Mouse (Mus musculus) hindbrain, embryonic 14.5 days (tissue): Measurements from ENCODE around the gene Gdi1. TPM values are rescaled to one million over a fixed set of nuclear protein-coding genes. Genes with fewer than 3 reads are reported as not detected.
"Not testable (repeated sequence)": the region's sequence is repeated elsewhere in the genome, so short reads cannot be mapped to it uniquely, and the experiment has no call there.

Experiments
- ATAC-seq: fragments of 200-750 bp; cut with Nextera tagmentation; 2 replicates; pipeline ENCODE4 v1.8.0; 2017; ENCODE audit warnings: moderate number of reproducible peaks, mild to moderate bottlenecking, moderate TSS enrichment, moderate library complexity; ENCODE audit not compliant: low FRiP score
- DNase-seq: peaks from one replicate; pipeline ENCODE4 v3.0.0-alpha.2; 2015; ENCODE audit warnings: low spot score
- H3K27ac ChIP-seq: fragments of 300-500 bp; sonication (generic); 2 replicates; pipeline ENCODE4 v1.5.1; 2014; ENCODE audit warnings: mild to moderate bottlenecking, moderate library complexity
- H3K27me3 ChIP-seq: fragments of 300-500 bp; sonication (generic); 2 replicates; pipeline ENCODE4 v1.6.1; 2014; ENCODE audit warnings: mild to moderate bottlenecking, low read length, mixed read lengths; ENCODE audit not compliant: control insufficient read depth, insufficient read depth
- H3K36me3 ChIP-seq: fragments of 300-500 bp; sonication (generic); replicated peaks from 2 replicates; pipeline ENCODE4 v1.6.1; 2014; ENCODE audit not compliant: control insufficient read depth, insufficient read depth
- H3K4me1 ChIP-seq: fragments of 300-500 bp; sonication (generic); replicated peaks from 2 replicates; pipeline ENCODE4 v1.6.1; 2014; ENCODE audit warnings: antibody characterized with exemption, low read length, mixed read lengths; ENCODE audit not compliant: control insufficient read depth, insufficient read depth
- H3K4me2 ChIP-seq: fragments of 300-500 bp; sonication (generic); replicated peaks from 2 replicates; pipeline ENCODE4 v1.6.1; 2014; ENCODE audit warnings: mild to moderate bottlenecking, moderate library complexity
- H3K4me3 ChIP-seq: fragments of 300-500 bp; sonication (generic); replicated peaks from 2 replicates; pipeline ENCODE4 v1.5.1; 2014; ENCODE audit warnings: mild to moderate bottlenecking, low read length
- H3K9ac ChIP-seq: fragments of 300-500 bp; sonication (generic); 2 replicates; pipeline ENCODE4 v1.6.1; 2014
- H3K9me3 ChIP-seq: fragments of 300-500 bp; sonication (generic); 2 replicates; pipeline ENCODE4 v1.6.1; 2016; ENCODE audit warnings: low read length; ENCODE audit not compliant: control insufficient read depth
- WGBS: fragments of 180-500 bp; shearing (Covaris S2); extraction: QIAGEN DNeasy Blood & Tissue Kit; methylation state at CpG from one replicate; pipeline ENCODE4 v1.1.7; 2014; 5-methylcytosine and 5-hydroxymethylcytosine counted together
- polyA plus RNA-seq: library from polyadenylated mRNA; unstranded; fragments of >200 nt; fragmentation: Nextera tagmentation; extraction: Ambion mirVana; gene quantifications from 2 replicates; pipeline ENCODE4 v1.2.1, GENCODE M21; 2014

Gene Gdi1
- polyA plus RNA-seq, 1 experiment from 2014 or later: 781 TPM

DNA sequence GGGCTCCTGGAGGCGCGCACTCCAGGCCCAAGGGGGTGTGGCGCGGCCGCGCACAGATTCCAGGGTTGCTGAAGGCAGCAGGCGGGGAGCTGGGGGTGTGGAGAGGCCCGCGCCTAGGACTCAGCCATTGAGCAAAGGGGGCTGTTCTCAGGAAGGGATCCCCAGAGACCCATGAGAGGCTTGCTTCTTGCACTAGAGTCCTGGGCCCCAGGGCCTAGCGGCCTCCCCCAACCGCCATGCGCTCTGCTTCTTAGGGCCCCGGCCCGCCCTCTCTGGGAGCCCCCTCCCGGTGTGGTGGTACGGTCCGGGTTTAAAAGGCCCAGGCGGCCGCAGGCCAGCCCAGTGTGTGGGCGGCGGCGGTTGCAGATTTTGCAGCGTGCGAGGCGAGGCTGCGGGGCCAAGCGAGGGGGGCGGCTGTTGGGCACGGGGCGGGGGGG, 23.9 kb downstream of the Gdi1 start, which contains the start of gene Plxna3:
Plxna3 (plus strand) TSS at position 342 of the 437 bp plus-strand sequence.
- H3K4me3 ChIP-seq: peak within 1 kb of the TSS; percentile 54
- peaks cover 20% of the 10 kb centered on the region for H3K36me3 ChIP-seq
- no peaks in the 10 kb centered on the region for H3K9me3 ChIP-seq
- H3K4me1 ChIP-seq: peaks cover 28% of the 10 kb centered on the region
- H3K4me2 ChIP-seq: peak within 1 kb of the TSS; percentile 76
- H3K9ac ChIP-seq: peak within 1 kb of the TSS; percentile 77
- no peaks in the 10 kb centered on the region for H3K27me3 ChIP-seq
- ATAC-seq: peak; percentile 93
- WGBS: 14% methylated on average over 22 of the region's 30 CpGs
- H3K27ac ChIP-seq: peak within 1 kb of the TSS; percentile 86
- DNase-seq: peak; percentile 59

DNA sequence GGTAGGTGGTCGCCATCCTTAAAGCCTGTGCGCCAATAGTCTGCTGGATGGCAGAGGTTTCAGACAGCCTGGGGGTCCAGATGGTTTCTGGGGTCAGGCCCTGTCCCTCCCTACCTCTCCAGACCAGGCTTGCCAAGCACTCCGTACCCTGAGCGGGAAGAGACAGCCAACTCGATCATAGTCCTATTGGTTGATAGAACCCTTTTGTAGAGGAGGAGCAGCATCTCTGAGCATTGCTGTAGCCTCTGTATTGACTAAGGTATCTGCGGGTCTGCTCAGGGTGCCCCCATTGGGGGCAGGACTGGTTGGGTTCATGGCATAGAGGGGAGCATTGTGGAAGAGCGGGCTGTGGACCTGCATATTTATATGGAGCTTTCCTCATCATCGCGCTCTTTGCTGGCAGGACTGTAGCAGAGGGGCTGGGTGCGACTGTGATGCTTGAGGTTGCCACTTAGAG, 24.4 kb downstream of the Gdi1 start:
- peak overlapping the region; percentile 86 for H3K27ac ChIP-seq
- H3K36me3 ChIP-seq: peaks cover 25% of the 10 kb centered on the region
- peak overlapping the region; percentile 77 for H3K9ac ChIP-seq
- H3K27me3 ChIP-seq: no peaks in the 10 kb centered on the region
- peak overlapping the region; percentile 76 for H3K4me2 ChIP-seq
- H3K9me3 ChIP-seq: no peaks in the 10 kb centered on the region
- WGBS: 27% methylated on average over 10 of the region's 10 CpGs
- peak; percentile 35 for ATAC-seq
- DNase-seq: no peak
- H3K4me3 ChIP-seq: peak overlapping the region; percentile 54
- H3K4me1 ChIP-seq: peaks cover 28% of the 10 kb centered on the region

- DNase-seq: no peak
- 37% methylated on average over 2 of the region's 2 CpGs for WGBS
These were observed 25.6 kb downstream of the Gdi1 start for GRCm38 (mm10) chrX:74330166-74330930.

DNA sequence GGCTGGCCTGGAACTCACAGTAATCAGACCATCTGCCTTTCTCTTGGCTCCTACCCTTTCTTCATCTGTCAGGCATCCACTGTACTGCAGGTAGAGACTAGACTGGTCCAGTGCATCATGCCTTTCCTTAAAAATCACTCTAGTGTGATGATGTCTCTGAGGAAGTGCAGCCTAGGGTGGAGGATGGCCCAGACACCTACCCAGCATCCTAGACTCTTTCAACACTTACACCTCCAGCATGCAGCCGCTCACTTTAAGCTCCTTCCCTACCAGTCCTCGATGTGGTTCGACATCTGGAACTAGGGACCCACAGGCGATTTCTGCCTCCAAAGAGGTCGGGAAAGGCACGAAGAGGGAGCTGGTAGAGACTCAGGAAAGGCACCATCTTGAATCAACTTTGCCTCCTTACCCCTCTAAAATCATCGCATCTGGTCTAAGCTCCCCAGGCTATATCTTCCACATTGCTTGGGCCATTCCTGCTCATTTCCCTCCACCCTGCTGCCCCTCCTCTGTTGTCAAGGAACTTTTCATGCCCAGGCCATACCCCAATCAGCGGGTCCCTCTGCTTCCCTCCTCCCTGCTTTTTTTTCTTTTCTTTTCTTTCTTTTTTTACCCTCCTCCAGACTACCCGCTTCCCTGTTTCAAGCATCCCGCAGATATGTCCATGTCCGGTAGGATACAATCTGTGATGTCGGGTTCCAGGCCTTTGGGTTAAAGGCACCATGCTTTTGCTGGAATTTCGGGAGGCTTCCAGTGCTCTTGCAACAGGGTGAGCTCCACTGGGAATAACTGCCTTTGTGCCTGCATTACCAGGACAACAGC, 48.1 kb downstream of the Gdi1 start:
- Histone ChIP-seq H3K4me2 (peak overlapping the region; percentile 64), H3K4me1 (peaks cover 4% of the 10 kb centered on the region; the same call in 1 of the 2 replicates), H3K9ac (peak overlapping the region; percentile 63), H3K4me3 (peak overlapping the region; percentile 39), H3K27ac (peak overlapping the region; percentile 81), H3K36me3 (no peaks in the 10 kb centered on the region), H3K27me3 (no peaks in the 10 kb centered on the region), H3K9me3 (no peaks in the 10 kb centered on the region)
- ATAC-seq: peak; percentile 43; the same call in 1 of the 2 replicates
- DNase-seq: no peak
- 27% methylated on average over 13 of the region's 13 CpGs for WGBS

More at GRCm38 (mm10) chrX:74330166-74330930, 25.6 kb downstream of the Gdi1 start:
- Histone ChIP-seq H3K36me3 (peaks cover 34% of the 10 kb centered on the region), H3K4me1 (peaks cover 28% of the 10 kb centered on the region), H3K4me2 (peak overlapping the region; percentile 76), H3K27ac (peak overlapping the region; percentile 86), H3K9ac (peak overlapping the region; percentile 77), H3K9me3 (no peaks in the 10 kb centered on the region), H3K4me3 (peak overlapping the region; percentile 54), H3K27me3 (no peaks in the 10 kb centered on the region)
- no peak for ATAC-seq

- peaks cover 4% of the 10 kb centered on the region; the same call in 1 of the 2 replicates for H3K4me1 ChIP-seq
- peak within 1 kb of the TSS; percentile 64 for H3K4me2 ChIP-seq
- WGBS: 16% methylated on average over 10 of the region's 22 CpGs
- H3K9me3 ChIP-seq: no peaks in the 10 kb centered on the region
- H3K4me3 ChIP-seq: peak within 1 kb of the TSS; percentile 39
- H3K9ac ChIP-seq: peak within 1 kb of the TSS; percentile 63
- H3K36me3 ChIP-seq: no peaks in the 10 kb centered on the region
- peak; percentile 71 for DNase-seq
- ATAC-seq: peak; percentile 87
- no peaks in the 10 kb centered on the region for H3K27me3 ChIP-seq
- peak within 1 kb of the TSS; percentile 81 for H3K27ac ChIP-seq
These were observed 48.6 kb downstream of the Gdi1 start, which contains the start of gene Lage3 for GRCm38 (mm10) chrX:74353467-74353770. Lage3 (minus strand) TSS chrX:74353618.

GRCm38 (mm10) chrX:74357069-74357468, 52.3 kb downstream of the Gdi1 start:
- not testable (repeated sequence) for H3K27me3 ChIP-seq, DNase-seq, H3K9me3 ChIP-seq, H3K4me2 ChIP-seq, H3K36me3 ChIP-seq, H3K9ac ChIP-seq, H3K4me3 ChIP-seq, H3K4me1 ChIP-seq, ATAC-seq, H3K27ac ChIP-seq
- WGBS: 84% methylated on average over 2 of the region's 3 CpGs

DNA sequence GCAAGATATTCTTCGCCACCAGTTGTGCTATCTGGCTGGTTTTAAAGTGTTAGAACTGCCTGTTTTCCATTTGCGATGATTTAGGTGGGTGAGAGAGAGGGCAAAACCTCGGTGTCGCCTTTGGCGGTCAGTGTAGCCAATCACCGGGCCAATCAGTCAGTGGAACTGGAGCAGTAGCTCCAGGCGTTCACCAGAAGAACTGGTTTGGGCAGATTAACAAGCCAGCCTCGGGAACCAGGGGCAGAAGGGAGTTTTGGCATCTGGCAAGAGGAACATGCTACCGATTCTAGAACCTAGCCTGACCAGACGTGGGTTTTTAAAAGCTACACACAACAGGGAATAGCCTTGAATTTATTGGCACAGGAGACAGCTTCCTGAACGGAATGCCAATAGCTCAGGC, 54.4 kb downstream of the Gdi1 start:
- no peak overlapping the region for H3K4me2 ChIP-seq
- H3K27me3 ChIP-seq: no peaks in the 10 kb centered on the region
- H3K4me1 ChIP-seq: no peaks in the 10 kb centered on the region
- no peaks in the 10 kb centered on the region for H3K36me3 ChIP-seq
- H3K27ac ChIP-seq: no peak overlapping the region
- H3K9me3 ChIP-seq: 0 out of 2 replicates have a peak, but pooled peaks cover 3% of the 10 kb centered on the region
- ATAC-seq (no peak), DNase-seq (no peak)
- H3K4me3 ChIP-seq: no peak overlapping the region
- 55% methylated on average over 11 of the region's 11 CpGs for WGBS
- H3K9ac ChIP-seq: no peak overlapping the region
